Mouse (Mus musculus) ovary, adult 2 months (tissue): ENCODE results near the gene 1700001C02Rik. TPM values are rescaled to one million over a fixed set of nuclear protein-coding genes. Genes with fewer than 3 reads are reported as not detected.

Source experiments
- polyA plus RNA-seq: library from polyadenylated mRNA; depleted of rRNA; stranded (reverse); fragments of >200 nt; gene quantifications from 2 replicates; pipeline ENCODE4 v1.2.3, GENCODE M21; 2012; rRNA removed

1700001C02Rik gene
- polyA plus RNA-seq, result 22.9 and 33.7 TPM in 2 replicates

GRCm38 (mm10) chr5:30465861-30466260 is at the start of gene 1700001C02Rik:
Gene 1700001C02Rik (plus strand): TSS chr5:30466047.

GRCm38 (mm10) chr5:30461821-30462220 is 4.0 kb upstream of the 1700001C02Rik start, which contains the start of gene Otof:
Gene Otof (minus strand): TSS chr5:30461932.

Other genes with a start within 250 kb of the 1700001C02Rik start
- 28.6 and 29.5 TPM in 2 replicates for gene Selenoi, start 233.5 kb upstream of the 1700001C02Rik start, polyA plus RNA-seq
- 0.79 and 1.8 TPM in 2 replicates for gene Drc1, start 184.7 kb upstream of the 1700001C02Rik start, polyA plus RNA-seq
- gene Otof, start 4.1 kb upstream of the 1700001C02Rik start, polyA plus RNA-seq, result 2.5 and 2.6 TPM in 2 replicates
- 0.26 TPM in 1 of 2 replicates, not detected in the other for gene Cib4, start 79.8 kb downstream of the 1700001C02Rik start, polyA plus RNA-seq
- gene Kcnk3, start 122.1 kb downstream of the 1700001C02Rik start, polyA plus RNA-seq, result 143 and 186 TPM in 2 replicates
- 148 and 153 TPM in 2 replicates for gene Slc35f6, start 181.9 kb downstream of the 1700001C02Rik start, polyA plus RNA-seq
- gene Cenpa, start 200.7 kb downstream of the 1700001C02Rik start, polyA plus RNA-seq, result 37.4 and 41.0 TPM in 2 replicates
- 27.2 and 40.7 TPM in 2 replicates for gene Dpysl5, start 245.5 kb downstream of the 1700001C02Rik start, polyA plus RNA-seq